Mouse (Mus musculus) spleen, adult 2 months (tissue): ENCODE data around the gene Bpnt1. TPM values are rescaled to one million over a fixed set of nuclear protein-coding genes. Genes with fewer than 3 reads are reported as not detected.

Experiments
- DNase-seq, 2 experiments: peaks; one replicate each; pipeline versions ENCODE4 v3.0.0 to v3.0.0-alpha.2; 2012 to 2021; ENCODE audit warnings: low spot score in 2 of 2, low read depth in 1 of 2
- H3K27ac ChIP-seq: fragments of 200-500 bp; 2 replicates; pipeline ENCODE4 v1.5.1; 2012; ENCODE audit warnings: low read length, inconsistent platforms; ENCODE audit not compliant: insufficient read depth
- H3K27me3 ChIP-seq: fragments of 200-500 bp; 2 replicates; pipeline ENCODE4 v1.6.1; 2012; ENCODE audit warnings: mild to moderate bottlenecking, moderate library complexity, low read length, inconsistent platforms; ENCODE audit not compliant: control insufficient read depth, insufficient read depth
- H3K36me3 ChIP-seq: fragments of 200-500 bp; 2 replicates; pipeline ENCODE4 v1.6.1; 2012; ENCODE audit warnings: mild to moderate bottlenecking, low read length, inconsistent platforms; ENCODE audit not compliant: control insufficient read depth, insufficient read depth
- H3K4me1 ChIP-seq: fragments of 200-500 bp; 2 replicates; pipeline ENCODE4 v1.6.1; 2011; ENCODE audit warnings: inconsistent platforms; ENCODE audit not compliant: control insufficient read depth, insufficient read depth, insufficient read length
- H3K4me3 ChIP-seq: fragments of 200-500 bp; 2 replicates; pipeline ENCODE4 v1.5.1; 2011; ENCODE audit warnings: mild to moderate bottlenecking, inconsistent platforms; ENCODE audit not compliant: insufficient read depth, insufficient read length; ENCODE audit errors: extremely low read depth
- CTCF ChIP-seq: fragments of 200-500 bp; IDR thresholded peaks from 2 replicates; pipeline ENCODE4 v1.5.1; 2011; ENCODE audit warnings: mild to moderate bottlenecking, inconsistent platforms; ENCODE audit not compliant: insufficient read depth, insufficient read length, insufficient replicate concordance; ENCODE audit errors: extremely low read depth
- POLR2A ChIP-seq: fragments of 200-500 bp; IDR thresholded peaks from 2 replicates; pipeline ENCODE4 v1.6.1; 2011; ENCODE audit warnings: low read depth, low read length, inconsistent platforms
- whole genome bisulfite sequencing: fragments of 180-500 bp; shearing (Covaris S2); methylation state at CpG from one replicate; pipeline ENCODE4 v1.1.7; 2018; 5-methylcytosine and 5-hydroxymethylcytosine counted together
- polyA plus RNA-seq: library from polyadenylated mRNA; depleted of rRNA; stranded (reverse); fragments of >200 nt; gene quantifications from 2 replicates; pipeline ENCODE4 v1.2.3, GENCODE M21; 2012

The Bpnt1 gene
- polyA plus RNA-seq, 1 experiment: 16.4 TPM

- Histone ChIP-seq H3K27me3 (no peaks in the 10 kb centered on the region), H3K4me1 (no peaks in the 10 kb centered on the region), H3K4me3 (no peak overlapping the region), H3K27ac (no peak overlapping the region), H3K36me3 (peaks cover 13% of the 10 kb centered on the region)
- 87% methylated on average over 10 of the region's 10 CpGs for WGBS
- no peak for DNase-seq
- TF ChIP-seq POLR2A (no peak), CTCF (no peak)
Observed at GRCm38 (mm10) chr1:185346188-185346587, 14.2 kb downstream of the Bpnt1 start.

- H3K27me3 ChIP-seq: no peaks in the 10 kb centered on the region
- H3K27ac ChIP-seq: no peak overlapping the region
- WGBS: 90% methylated on average over 14 of the region's 14 CpGs
- no peaks in the 10 kb centered on the region for H3K4me1 ChIP-seq
- no peak for TF ChIP-seq CTCF
- no peak for TF ChIP-seq POLR2A
- no peak overlapping the region for H3K4me3 ChIP-seq
- no peak for DNase-seq
- peaks cover 7% of the 10 kb centered on the region for H3K36me3 ChIP-seq
Observed at GRCm38 (mm10) chr1:185349741-185350140, 17.8 kb downstream of the Bpnt1 start.

- Histone ChIP-seq H3K4me1 (no peaks in the 10 kb centered on the region), H3K27ac (no peak overlapping the region), H3K27me3 (no peaks in the 10 kb centered on the region), H3K4me3 (no peak overlapping the region), H3K36me3 (peaks cover 4% of the 10 kb centered on the region; the same call in 1 of the 2 replicates)
- 92% methylated on average over 4 of the region's 4 CpGs for WGBS
- no peak for DNase-seq
- no peak for TF ChIP-seq POLR2A
- no peak for TF ChIP-seq CTCF
Observed at GRCm38 (mm10) chr1:185350611-185351010, 18.7 kb downstream of the Bpnt1 start.

DNA sequence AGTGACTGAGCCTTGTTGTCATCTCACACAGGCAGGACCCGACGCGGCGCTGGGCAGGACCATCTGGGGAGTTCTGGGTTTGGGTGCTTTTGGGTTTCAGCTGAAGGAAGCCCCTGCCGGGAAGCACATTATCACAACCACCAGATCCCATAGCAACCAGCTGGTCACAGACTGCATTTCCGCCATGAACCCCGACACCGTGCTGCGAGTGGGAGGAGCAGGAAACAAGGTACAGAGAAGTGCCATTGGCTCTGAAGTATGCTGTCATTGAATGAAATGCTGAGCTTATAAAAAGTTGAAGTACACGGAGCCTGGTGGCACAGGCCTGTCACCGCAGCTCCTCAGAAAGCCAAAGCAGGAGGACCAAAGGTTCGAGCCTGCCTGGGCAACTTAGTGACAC is 20.2 kb downstream of the Bpnt1 start:
- no peak overlapping the region for H3K4me3 ChIP-seq
- H3K36me3 ChIP-seq: peaks cover 3% of the 10 kb centered on the region; the same call in 1 of the 2 replicates
- no peak for TF ChIP-seq POLR2A
- TF ChIP-seq CTCF: no peak
- no peak overlapping the region for H3K27ac ChIP-seq
- 66% methylated on average over 12 of the region's 12 CpGs for WGBS
- no peaks in the 10 kb centered on the region for H3K4me1 ChIP-seq
- DNase-seq: no peak
- no peaks in the 10 kb centered on the region for H3K27me3 ChIP-seq

- H3K27me3 ChIP-seq: no peaks in the 10 kb centered on the region
- no peak overlapping the region for H3K27ac ChIP-seq
- peaks cover 3% of the 10 kb centered on the region; the same call in 1 of the 2 replicates for H3K36me3 ChIP-seq
- H3K4me1 ChIP-seq: no peaks in the 10 kb centered on the region
- no peak for DNase-seq
- WGBS: 96% methylated on average over 8 of the region's 8 CpGs
- no peak overlapping the region for H3K4me3 ChIP-seq
- TF ChIP-seq CTCF: no peak
- no peak for TF ChIP-seq POLR2A
Observed at GRCm38 (mm10) chr1:185353351-185353750, 21.4 kb downstream of the Bpnt1 start.

DNA sequence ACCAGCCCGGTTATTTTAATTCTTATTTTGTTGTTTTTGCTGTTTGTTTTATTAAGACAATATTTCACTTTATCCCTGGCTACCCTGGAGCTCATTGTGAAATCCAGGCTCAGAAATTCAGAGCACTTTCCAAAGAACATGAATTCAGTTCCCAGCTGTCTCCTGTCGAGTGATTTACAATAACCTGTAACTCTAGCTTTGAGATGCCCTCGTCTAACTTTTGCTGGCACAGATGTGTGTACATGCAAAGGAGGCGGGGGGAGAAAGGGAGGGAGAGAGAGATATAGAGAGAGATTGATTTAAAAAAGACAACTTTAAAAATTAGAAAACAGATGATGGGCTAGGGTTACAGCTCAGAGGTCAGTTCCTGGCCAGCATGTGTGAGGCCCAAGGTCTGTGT is 22.8 kb downstream of the Bpnt1 start:
- no peak for DNase-seq
- H3K36me3 ChIP-seq: peaks cover 3% of the 10 kb centered on the region; the same call in 1 of the 2 replicates
- 90% methylated on average over 4 of the region's 4 CpGs for WGBS
- no peak for TF ChIP-seq POLR2A
- no peak for TF ChIP-seq CTCF
- H3K4me1 ChIP-seq: no peaks in the 10 kb centered on the region
- H3K27ac ChIP-seq: no peak overlapping the region
- H3K27me3 ChIP-seq: no peaks in the 10 kb centered on the region
- no peak overlapping the region for H3K4me3 ChIP-seq

- no peak for TF ChIP-seq POLR2A
- no peak for TF ChIP-seq CTCF
- 94% methylated on average over 8 of the region's 8 CpGs for WGBS
Observed at GRCm38 (mm10) chr1:185356246-185356645, 24.3 kb downstream of the Bpnt1 start.

More at GRCm38 (mm10) chr1:185356246-185356645, 24.3 kb downstream of the Bpnt1 start:
- H3K27ac ChIP-seq: no peak overlapping the region
- peaks cover 3% of the 10 kb centered on the region; the same call in 1 of the 2 replicates for H3K36me3 ChIP-seq
- no peaks in the 10 kb centered on the region for H3K27me3 ChIP-seq
- no peaks in the 10 kb centered on the region for H3K4me1 ChIP-seq
- no peak overlapping the region for H3K4me3 ChIP-seq
- no peak for DNase-seq
